Mouse (Mus musculus) granulocyte monocyte progenitor cell, adult 5-6 weeks (primary cell): ENCODE measurements at regions not wholly inside any gene's neighbourhood (a gene's known extent, or its start where the extent isn't known, plus 50 kb on each side); places are given as distances from the start of the nearest gene placed in this dataset.
"Not testable (repeated sequence)": the region's sequence is repeated elsewhere in the genome, so short reads cannot be mapped to it uniquely, and the experiment has no call there.

Source experiments
- ATAC-seq: replicated peaks from 2 replicates; pipeline ENCODE4 v1.8.0; 2016; ENCODE audit warnings: mild to moderate bottlenecking, moderate TSS enrichment, inconsistent platforms; ENCODE audit not compliant: poor library complexity, severe bottlenecking

GRCm38 (mm10) chr7:138503986-138504385 is 106.5 kb upstream of the Tcerg1l start:
- no peak for ATAC-seq

- no peak for ATAC-seq
These were observed 105.5 kb upstream of the Tcerg1l start for GRCm38 (mm10) chr7:138503016-138503415.

GRCm38 (mm10) chr7:138501347-138502014 is 104.0 kb upstream of the Tcerg1l start:
- no peak for ATAC-seq

GRCm38 (mm10) chr7:138497771-138498170 is 100.2 kb upstream of the Tcerg1l start:
- ATAC-seq, result no peak

GRCm38 (mm10) chr7:138497202-138497601 is 99.7 kb upstream of the Tcerg1l start:
- ATAC-seq, result no peak

GRCm38 (mm10) chr7:138493661-138494060 is 96.1 kb upstream of the Tcerg1l start:
- ATAC-seq, result no peak

GRCm38 (mm10) chr7:138492261-138492660 is 94.7 kb upstream of the Tcerg1l start:
- no peak for ATAC-seq

- ATAC-seq, result no peak
These were observed 91.9 kb upstream of the Tcerg1l start for GRCm38 (mm10) chr7:138489471-138489870.

- ATAC-seq, result no peak
These were observed 90.7 kb upstream of the Tcerg1l start for GRCm38 (mm10) chr7:138488201-138488720.

- ATAC-seq, result no peak
These were observed 75.4 kb upstream of the Tcerg1l start for GRCm38 (mm10) chr7:138472891-138473455.

- no peak for ATAC-seq
These were observed 74.8 kb upstream of the Tcerg1l start for GRCm38 (mm10) chr7:138472371-138472770.

- no peak for ATAC-seq
These were observed 71.7 kb upstream of the Tcerg1l start for GRCm38 (mm10) chr7:138469211-138469610.

- ATAC-seq, result no peak
These were observed 70.9 kb upstream of the Tcerg1l start for GRCm38 (mm10) chr7:138468436-138468835.

- no peak for ATAC-seq
These were observed 70.5 kb upstream of the Tcerg1l start for GRCm38 (mm10) chr7:138467981-138468380.

GRCm38 (mm10) chr7:138467386-138467785 is 69.9 kb upstream of the Tcerg1l start:
- ATAC-seq, result no peak

GRCm38 (mm10) chr7:138457964-138458363 is 60.4 kb upstream of the Tcerg1l start:
- ATAC-seq, result no peak

- ATAC-seq, result no peak
These were observed 57.8 kb upstream of the Tcerg1l start for GRCm38 (mm10) chr7:138455371-138455770.

- not testable (repeated sequence) for ATAC-seq
These were observed 57.1 kb upstream of the Tcerg1l start for GRCm38 (mm10) chr7:138454498-138455225.

GRCm38 (mm10) chr7:138451321-138451720 is 53.8 kb upstream of the Tcerg1l start:
- ATAC-seq, result no peak

GRCm38 (mm10) chr7:138448519-138448918 is 51.0 kb upstream of the Tcerg1l start:
- no peak for ATAC-seq
